Mouse (Mus musculus) liver, adult 2 months (tissue): ENCODE data around the gene Tlx2.

Experiments used
- CTCF ChIP-seq: fragments of 200-500 bp; IDR thresholded peaks from 2 replicates; pipeline ENCODE4 v1.5.1; 2011; ENCODE audit warnings: low read depth, low read length, control low read depth
- POLR2A ChIP-seq: fragments of 200-500 bp; IDR thresholded peaks from 2 replicates; pipeline ENCODE4 v1.6.1; 2011; ENCODE audit warnings: low read length, control low read depth; ENCODE audit not compliant: insufficient read depth; ENCODE audit errors: extremely low read depth

GRCm38 (mm10) chr6:83054871-83055431 is 15.1 kb downstream of the Tlx2 start, which contains the start of gene Htra2:
- TF ChIP-seq POLR2A: no peak
- peak; percentile 42 for TF ChIP-seq CTCF
